ENCODE assay signal across 9 mouse cellular contexts in genomic region chr4:140507172-140507714, GRCm38 (mm10).
DNase-seq lines count a peak whose midpoint lies in the region; ATAC-seq and TF ChIP-seq lines count a peak whose summit lies in the region.
"Had no signal": no experiment of that assay in that cellular context is flagged by ENCODE, and none has a peak within 500 bp of the region (broad histone marks: within the 10 kb centered on the region; RNA-seq: fewer than 3 reads in every experiment).

No protein-coding gene starts in this region.

- no peaks in the 10 kb centered on the region for H3K27me3 ChIP-seq in forebrain, embryonic 16.5 days (replicated peaks; ENCODE audit: control insufficient read depth, insufficient read depth, low read length)

- in situ Hi-C loops in ES-E14 (cut with MboI; ENCODE audit: low sequenced_read_pairs in 2 of 2, unreplicated experiment in 2 of 2) = no loop called here

- H3K27ac ChIP-seq in ES-E14 (ENCODE audit: insufficient read depth, low read depth, low read length, poor library complexity, severe bottlenecking) = no peak overlapping the region
- no peak overlapping the region for H3K27ac ChIP-seq in forebrain, embryonic 16.5 days (ENCODE audit: low read length)
- H3K27ac ChIP-seq: limb, embryonic 12.5 days had no signal

- 34% methylated on average over 15 of the region's 15 CpGs for WGBS in forebrain, embryonic 16.5 days

- DNase-seq in layer of hippocampus, postnatal 10 days (ENCODE audit: low spot score in 2 of 2) = peak; percentile 27 to 35
- DNase-seq in layer of hippocampus, adult 8-10 months (ENCODE audit: low spot score in 2 of 2) = no peak
- DNase-seq in ES-E14 (ENCODE audit: low read depth, low spot score) = peak; percentile 72
- peak; percentile 36 for DNase-seq in Muller cell, postnatal 12 days (ENCODE audit: inconsistent ontology term)
- no peak for DNase-seq in gastrocnemius, adult 18-20 months (ENCODE audit: low spot score)
- no peak for DNase-seq in thymus, postnatal 36 days
- DNase-seq in layer of hippocampus, adult 11-12 months (ENCODE audit: low spot score) = no peak

- peak; percentile 18; the same call in 1 of the 2 replicates for ATAC-seq in forebrain, embryonic 16.5 days

- no peak overlapping the region for H3K4me2 ChIP-seq in forebrain, embryonic 16.5 days (ENCODE audit: low read length)
- H3K4me2 ChIP-seq: limb, embryonic 12.5 days had no signal

- H3K9me3 ChIP-seq in ES-E14 (ENCODE audit: control insufficient read depth, insufficient read depth, low read depth, low read length) = no peaks in the 10 kb centered on the region
- no peaks in the 10 kb centered on the region for H3K9me3 ChIP-seq in forebrain, embryonic 16.5 days (ENCODE audit: control insufficient read depth, low read length)
- H3K9me3 ChIP-seq: limb, embryonic 12.5 days had no signal

- H3K9ac ChIP-seq in ES-E14 (ENCODE audit: insufficient read depth, low read depth, low read length, poor library complexity, severe bottlenecking) = no peak overlapping the region
- no peak overlapping the region for H3K9ac ChIP-seq in forebrain, embryonic 16.5 days (replicated peaks; ENCODE audit: low read depth, low read length)

- H3K36me3 ChIP-seq in ES-E14 (ENCODE audit: control insufficient read depth, insufficient read depth, low read length, poor library complexity, severe bottlenecking) = no peaks in the 10 kb centered on the region
- no peaks in the 10 kb centered on the region for H3K36me3 ChIP-seq in forebrain, embryonic 16.5 days (ENCODE audit: control insufficient read depth, insufficient read depth)

- 0 out of 4 replicates have a peak overlapping the region, but pooled peaks of 1 of the 2 experiments have one; percentile 20 for H3K4me3 ChIP-seq in ES-E14 (ENCODE audit: insufficient read depth in 1 of 2, low read depth in 1 of 2, low read length in 2 of 2, poor library complexity in 1 of 2, severe bottlenecking in 1 of 2)
- no peak overlapping the region for H3K4me3 ChIP-seq in forebrain, embryonic 16.5 days (replicated peaks; ENCODE audit: low read length)
- H3K4me3 ChIP-seq: limb, embryonic 12.5 days had no signal

- peaks cover 2% of the 10 kb centered on the region in 2 experiments; a peak in 1 of 4 replicates for H3K4me1 ChIP-seq in ES-E14 (ENCODE audit: control insufficient read depth in 2 of 2, insufficient read depth in 2 of 2, low read length in 2 of 2, poor library complexity in 1 of 2)
- peaks cover 34% of the 10 kb centered on the region for H3K4me1 ChIP-seq in forebrain, embryonic 16.5 days (replicated peaks; ENCODE audit: control insufficient read depth, insufficient read depth, low read length)

TF ChIP-seq in ES-E14, 5 proteins besides CTCF, POLR2A, EP300 and RAD21:
- no peak for TF ChIP-seq MAFK (IDR thresholded peaks at IDR 0.05; ENCODE audit: insufficient read depth, low read depth, low read length)
- TF ChIP-seq ZNF384 (IDR thresholded peaks at IDR 0.05; ENCODE audit: low read depth, low read length) = no peak
- no peak for TF ChIP-seq CHD2 (IDR thresholded peaks at IDR 0.05; ENCODE audit: low read depth, low read length)
- no peak for TF ChIP-seq ZC3H11A (IDR thresholded peaks at IDR 0.05; ENCODE audit: borderline replicate concordance, low read depth, low read length)
- no peak for TF ChIP-seq HCFC1 (IDR thresholded peaks at IDR 0.05; ENCODE audit: borderline replicate concordance, insufficient read depth, low read length)

Comparison
In these comparisons a context has a peak if more than half of its experiments do, and no peak if none do; other contexts are left out.
1. DNase-seq: peak in layer of hippocampus, postnatal 10 days (2 of 2), ES-E14 (single experiment) and Muller cell, postnatal 12 days (single experiment); none in layer of hippocampus, adult 8-10 months (0 of 2), gastrocnemius, adult 18-20 months (single experiment), thymus, postnatal 36 days (0 of 2) and layer of hippocampus, adult 11-12 months (single experiment).